Mouse (Mus musculus) heart, embryonic 15.5 days (tissue): ENCODE results near the gene Bmpr1b. TPM values are rescaled to one million over a fixed set of nuclear protein-coding genes. Genes with fewer than 3 reads are reported as not detected.

Source experiments
- ATAC-seq: fragments of 200-750 bp; cut with Nextera tagmentation; replicated peaks from 2 replicates; pipeline ENCODE4 v1.8.0; 2017; ENCODE audit warnings: low read depth, moderate TSS enrichment; ENCODE audit not compliant: insufficient number of reproducible peaks, insufficient read depth, low FRiP score
- H3K27ac ChIP-seq: fragments of 300-500 bp; sonication (generic); 2 replicates; pipeline ENCODE4 v1.5.1; 2015; ENCODE audit warnings: mild to moderate bottlenecking, inconsistent platforms
- H3K27me3 ChIP-seq: fragments of 300-500 bp; sonication (generic); 2 replicates; pipeline ENCODE4 v1.6.1; 2015; ENCODE audit warnings: inconsistent platforms
- H3K36me3 ChIP-seq: fragments of 300-500 bp; sonication (generic); 2 replicates; pipeline ENCODE4 v1.6.1; 2015; ENCODE audit warnings: mild to moderate bottlenecking, inconsistent platforms
- H3K4me1 ChIP-seq: fragments of 300-500 bp; sonication (generic); replicated peaks from 2 replicates; pipeline ENCODE4 v1.6.1; 2015; ENCODE audit warnings: inconsistent platforms
- H3K4me2 ChIP-seq: fragments of 300-500 bp; sonication (generic); 2 replicates; pipeline ENCODE4 v1.6.1; 2015; ENCODE audit warnings: inconsistent platforms, mild to moderate bottlenecking, moderate library complexity
- H3K4me3 ChIP-seq: fragments of 300-500 bp; sonication (generic); 2 replicates; pipeline ENCODE4 v1.5.1; 2015; ENCODE audit warnings: mild to moderate bottlenecking, inconsistent platforms
- H3K9ac ChIP-seq: fragments of 300-500 bp; sonication (generic); 2 replicates; pipeline ENCODE4 v1.6.1; 2015; ENCODE audit warnings: mild to moderate bottlenecking, inconsistent platforms
- H3K9me3 ChIP-seq: fragments of 300-500 bp; sonication (generic); replicated peaks from 2 replicates; pipeline ENCODE4 v1.6.1; 2016; ENCODE audit warnings: inconsistent platforms
- WGBS: fragments of 180-500 bp; shearing (Covaris S2); methylation state at CpG from one replicate; pipeline ENCODE4 v1.1.7; 2015; ENCODE audit warnings: mixed read lengths; 5-methylcytosine and 5-hydroxymethylcytosine counted together
- polyA plus RNA-seq: library from polyadenylated mRNA; unstranded; fragments of >200 nt; fragmentation: Nextera tagmentation; extraction: Ambion mirVana; gene quantifications from 2 replicates; pipeline ENCODE4 v1.2.1, GENCODE M21; 2015

Bmpr1b gene
- polyA plus RNA-seq, 1 experiment from 2014 or later = 0.59 TPM

DNA sequence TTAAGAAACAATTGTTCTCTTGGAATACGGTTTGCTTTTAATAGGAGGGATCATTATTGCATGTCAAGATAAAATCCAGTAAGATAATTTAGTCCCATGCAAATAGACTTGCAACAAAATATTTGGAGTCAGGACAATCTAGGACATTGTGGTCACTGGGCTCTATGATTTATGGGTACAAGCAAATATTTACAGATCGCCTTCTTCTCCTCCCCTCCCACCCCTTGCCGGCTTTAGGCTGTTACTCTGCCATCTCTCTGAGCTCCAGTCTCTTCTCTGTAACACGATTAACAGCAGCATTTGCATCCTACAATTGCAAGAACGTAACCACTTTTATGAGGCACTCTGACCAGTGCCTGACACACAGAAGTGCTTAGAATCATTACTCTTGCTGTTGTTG, 104.1 kb downstream of the Bmpr1b start:
- Histone ChIP-seq H3K27me3 (no peaks in the 10 kb centered on the region), H3K4me3 (no peak overlapping the region), H3K9me3 (no peaks in the 10 kb centered on the region), H3K4me1 (no peaks in the 10 kb centered on the region), H3K4me2 (no peak overlapping the region), H3K36me3 (no peaks in the 10 kb centered on the region), H3K9ac (no peak overlapping the region), H3K27ac (no peak overlapping the region)
- ATAC-seq = no peak
- WGBS = 73% methylated on average over 5 of the region's 5 CpGs

DNA sequence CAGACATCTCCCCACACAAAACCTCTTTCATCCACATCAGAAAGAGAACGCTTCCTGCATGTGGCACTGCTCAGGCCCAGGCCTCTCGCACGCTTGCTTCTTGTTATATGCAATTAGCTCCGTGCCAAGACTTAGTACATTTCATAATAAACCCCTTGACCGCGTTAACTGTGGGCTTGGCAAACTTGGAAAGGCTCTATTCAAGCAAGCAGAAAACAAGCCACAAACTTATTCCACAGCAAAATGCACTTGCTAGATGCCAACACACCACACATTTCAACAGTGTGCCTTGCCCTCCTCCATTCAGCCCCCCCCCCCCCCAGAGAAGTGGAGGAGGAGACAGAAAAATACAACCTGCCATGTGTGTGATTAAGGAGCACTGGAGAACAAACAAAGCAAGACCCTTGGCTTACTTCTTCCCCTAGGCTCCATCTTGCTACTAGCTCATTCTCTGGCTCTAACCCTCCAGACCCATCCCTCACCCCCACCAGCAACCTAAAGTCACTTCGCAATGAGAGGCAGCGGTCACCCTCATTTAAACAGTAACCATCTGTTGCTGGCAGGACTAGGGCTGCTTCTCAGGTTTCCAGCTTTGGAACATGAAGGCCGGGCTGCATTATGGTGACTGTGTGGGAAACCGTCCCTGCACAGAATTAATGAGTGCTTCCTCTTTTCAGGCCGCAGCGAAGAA, 105.5 kb downstream of the Bmpr1b start:
- Histone ChIP-seq H3K9me3 (no peaks in the 10 kb centered on the region), H3K9ac (no peak overlapping the region), H3K4me3 (no peak overlapping the region), H3K4me2 (no peak overlapping the region), H3K27me3 (no peaks in the 10 kb centered on the region), H3K27ac (no peak overlapping the region), H3K36me3 (no peaks in the 10 kb centered on the region), H3K4me1 (no peaks in the 10 kb centered on the region)
- WGBS = 62% methylated on average over 12 of the region's 12 CpGs
- ATAC-seq = no peak

DNA sequence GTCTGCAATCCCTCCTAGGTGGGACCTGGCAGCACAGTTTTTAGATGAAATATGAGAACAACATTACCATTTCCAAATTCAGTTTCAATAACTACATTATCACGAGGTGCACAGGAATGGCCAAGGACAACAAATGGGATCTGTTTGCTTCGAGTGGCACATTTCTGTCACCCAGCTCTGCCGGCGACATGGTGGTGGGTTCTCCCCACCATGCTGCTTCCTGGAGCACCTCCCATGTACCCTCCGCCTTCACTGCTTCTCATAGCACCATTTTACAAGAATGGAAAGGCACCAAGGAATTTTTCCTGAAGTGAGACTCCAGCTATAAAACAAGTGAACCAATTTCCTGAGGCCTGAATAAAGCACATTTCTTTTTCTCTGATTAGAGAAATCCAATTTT, 108.0 kb downstream of the Bmpr1b start:
- WGBS = 81% methylated on average over 5 of the region's 5 CpGs
- no peaks in the 10 kb centered on the region for H3K27me3 ChIP-seq

DNA sequence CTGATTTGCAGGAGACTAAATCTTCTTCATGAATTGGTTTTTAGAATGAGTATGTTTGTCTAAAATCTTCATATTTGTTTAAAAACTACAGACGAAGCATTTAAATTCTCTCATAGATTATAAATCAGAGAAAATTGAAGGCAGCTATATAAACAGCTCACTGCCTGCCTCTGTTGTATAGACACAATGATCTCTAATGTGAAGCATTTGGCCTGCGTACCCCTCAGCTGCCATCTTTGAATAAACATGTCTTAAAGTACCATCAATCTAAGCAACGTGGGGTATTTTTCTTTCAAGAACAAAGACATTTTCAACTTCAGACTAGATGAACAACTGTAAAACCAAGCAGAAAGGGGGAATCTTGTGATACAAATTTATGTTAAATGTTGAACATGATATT, 109.3 kb downstream of the Bmpr1b start:
- Histone ChIP-seq H3K9ac (no peak overlapping the region), H3K36me3 (no peaks in the 10 kb centered on the region), H3K9me3 (no peaks in the 10 kb centered on the region), H3K27ac (no peak overlapping the region), H3K4me3 (no peak overlapping the region), H3K27me3 (no peaks in the 10 kb centered on the region), H3K4me2 (no peak overlapping the region), H3K4me1 (no peaks in the 10 kb centered on the region)
- ATAC-seq = no peak
- WGBS = 69% methylated on average over 3 of the region's 3 CpGs

More for the DNA sequence above, 108.0 kb downstream of the Bmpr1b start:
- Histone ChIP-seq H3K9ac (no peak overlapping the region), H3K4me3 (no peak overlapping the region), H3K4me2 (no peak overlapping the region), H3K27ac (no peak overlapping the region), H3K9me3 (no peaks in the 10 kb centered on the region), H3K4me1 (no peaks in the 10 kb centered on the region), H3K36me3 (no peaks in the 10 kb centered on the region)
- ATAC-seq = no peak

DNA sequence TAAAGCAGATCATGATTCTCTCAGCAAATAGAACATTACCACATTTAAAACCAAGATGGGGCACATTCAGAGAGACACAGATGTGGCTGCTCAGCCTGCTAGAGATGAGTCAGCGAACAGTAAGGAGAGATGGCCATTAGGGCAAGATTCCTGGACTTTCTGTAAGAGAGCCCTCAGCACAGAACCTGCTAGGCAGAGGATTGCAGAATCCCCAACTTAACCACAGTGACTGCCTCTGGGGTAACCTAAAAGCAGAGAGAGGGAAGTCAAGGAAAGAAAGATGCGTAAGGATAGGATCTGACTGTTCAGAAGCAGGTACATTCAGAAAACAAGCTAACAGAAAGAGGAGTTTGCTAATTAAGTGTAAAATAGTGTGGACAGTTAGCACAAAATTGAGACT, 118.5 kb downstream of the Bmpr1b start:
- H3K9me3 ChIP-seq = no peaks in the 10 kb centered on the region
- H3K4me1 ChIP-seq = no peaks in the 10 kb centered on the region
- 88% methylated on average over 2 of the region's 2 CpGs for WGBS
- no peak overlapping the region for H3K4me2 ChIP-seq
- H3K36me3 ChIP-seq = no peaks in the 10 kb centered on the region
- no peak for ATAC-seq
- H3K9ac ChIP-seq = no peak overlapping the region
- no peak overlapping the region for H3K27ac ChIP-seq
- no peaks in the 10 kb centered on the region for H3K27me3 ChIP-seq
- H3K4me3 ChIP-seq = no peak overlapping the region

DNA sequence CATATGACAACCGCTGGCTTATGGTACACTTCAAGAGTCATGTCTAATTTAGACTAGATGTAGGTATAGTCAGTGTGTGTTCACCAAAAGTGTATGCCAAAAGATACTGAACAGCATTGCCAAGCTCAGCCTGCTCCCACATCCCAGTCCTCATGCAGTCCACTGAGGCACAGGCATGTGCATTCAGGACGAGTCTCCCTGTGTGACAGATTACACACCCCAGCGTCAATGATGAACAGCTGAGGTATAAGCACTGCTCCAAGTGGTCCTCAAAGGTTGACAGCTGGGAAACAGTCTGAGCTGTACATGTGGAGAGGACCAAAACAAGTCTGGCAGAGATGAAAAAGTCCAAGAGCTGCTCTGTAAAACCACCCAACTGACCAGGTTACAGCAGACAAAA, 119.6 kb downstream of the Bmpr1b start:
- no peak for ATAC-seq
- H3K4me3 ChIP-seq = no peak overlapping the region
- no peak overlapping the region for H3K9ac ChIP-seq
- no peaks in the 10 kb centered on the region for H3K9me3 ChIP-seq
- no peak overlapping the region for H3K27ac ChIP-seq
- no peaks in the 10 kb centered on the region for H3K36me3 ChIP-seq
- H3K4me1 ChIP-seq = no peaks in the 10 kb centered on the region
- no peak overlapping the region for H3K4me2 ChIP-seq
- 66% methylated on average over 3 of the region's 3 CpGs for WGBS
- no peaks in the 10 kb centered on the region for H3K27me3 ChIP-seq

DNA sequence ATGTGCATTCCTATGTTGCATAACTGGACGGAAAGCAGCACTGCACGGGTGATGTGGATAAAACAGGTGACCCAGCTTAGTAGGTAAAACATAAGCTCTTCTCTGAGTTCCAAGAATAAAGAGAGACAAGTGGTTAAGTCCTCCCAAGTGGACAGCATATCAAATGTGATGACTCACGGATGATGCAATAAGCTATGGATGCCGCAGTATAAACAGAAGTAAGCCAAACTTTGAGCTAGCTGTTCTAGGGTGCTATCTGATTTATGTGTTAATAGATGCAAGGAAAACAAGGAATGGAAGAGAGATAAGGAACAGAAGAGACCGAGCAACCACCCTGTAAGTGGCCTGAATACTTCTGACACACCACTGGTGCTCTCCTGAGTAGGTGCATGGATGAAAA, 120.1 kb downstream of the Bmpr1b start:
- ATAC-seq = no peak
- Histone ChIP-seq H3K9ac (no peak overlapping the region), H3K9me3 (no peaks in the 10 kb centered on the region), H3K27ac (no peak overlapping the region), H3K27me3 (no peaks in the 10 kb centered on the region), H3K4me1 (no peaks in the 10 kb centered on the region), H3K36me3 (no peaks in the 10 kb centered on the region), H3K4me2 (no peak overlapping the region), H3K4me3 (no peak overlapping the region)
- WGBS = 68% methylated on average over 5 of the region's 5 CpGs

DNA sequence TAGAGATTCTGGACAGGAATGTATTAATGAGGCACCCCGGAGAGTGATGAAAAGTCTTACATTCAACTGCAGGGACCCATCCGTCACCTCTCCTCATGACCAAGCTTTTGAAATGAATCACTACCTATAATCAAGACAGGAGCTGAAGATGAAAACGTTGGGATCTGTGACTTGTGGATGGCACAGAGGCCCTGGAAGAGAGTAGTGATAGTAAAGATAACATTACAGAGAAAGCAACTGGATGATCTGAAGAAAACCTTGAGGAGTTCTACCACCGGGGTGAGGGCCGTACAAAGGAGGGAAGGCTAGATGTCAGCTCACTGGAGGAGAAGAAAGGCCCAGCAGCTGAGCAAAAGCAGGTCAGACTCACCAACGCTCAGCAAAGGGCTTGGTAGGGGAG, 120.7 kb downstream of the Bmpr1b start:
- H3K9me3 ChIP-seq = no peaks in the 10 kb centered on the region
- no peaks in the 10 kb centered on the region for H3K4me1 ChIP-seq
- no peak for ATAC-seq
- no peak overlapping the region for H3K9ac ChIP-seq
- H3K4me3 ChIP-seq = no peak overlapping the region
- 48% methylated on average over 6 of the region's 6 CpGs for WGBS
- no peaks in the 10 kb centered on the region for H3K27me3 ChIP-seq
- H3K27ac ChIP-seq = no peak overlapping the region
- H3K4me2 ChIP-seq = no peak overlapping the region
- H3K36me3 ChIP-seq = no peaks in the 10 kb centered on the region

DNA sequence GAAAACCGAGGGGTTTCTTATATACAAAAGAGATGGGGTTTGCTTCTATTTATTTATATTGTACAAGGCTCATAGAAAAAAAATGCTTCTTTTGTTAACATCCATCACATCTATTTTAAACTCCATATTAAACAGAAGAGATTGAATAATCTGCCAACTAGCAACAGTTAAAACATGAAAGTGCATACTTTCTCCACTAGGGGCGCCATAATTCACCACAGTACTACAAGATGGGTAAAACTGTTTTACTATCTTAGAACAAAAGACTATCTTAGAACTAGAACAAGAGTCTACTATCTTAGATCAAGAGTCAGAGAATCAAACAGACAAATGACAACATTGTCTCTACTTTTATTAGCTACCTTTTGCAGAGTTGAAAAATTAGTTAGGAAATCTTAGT, 125.8 kb downstream of the Bmpr1b start:
- Histone ChIP-seq H3K9me3 (no peaks in the 10 kb centered on the region), H3K4me1 (no peaks in the 10 kb centered on the region), H3K9ac (no peak overlapping the region), H3K4me2 (no peak overlapping the region), H3K4me3 (no peak overlapping the region), H3K27ac (no peak overlapping the region), H3K27me3 (no peaks in the 10 kb centered on the region), H3K36me3 (no peaks in the 10 kb centered on the region)
- WGBS = 39% methylated on average over 2 of the region's 2 CpGs
- ATAC-seq = no peak

DNA sequence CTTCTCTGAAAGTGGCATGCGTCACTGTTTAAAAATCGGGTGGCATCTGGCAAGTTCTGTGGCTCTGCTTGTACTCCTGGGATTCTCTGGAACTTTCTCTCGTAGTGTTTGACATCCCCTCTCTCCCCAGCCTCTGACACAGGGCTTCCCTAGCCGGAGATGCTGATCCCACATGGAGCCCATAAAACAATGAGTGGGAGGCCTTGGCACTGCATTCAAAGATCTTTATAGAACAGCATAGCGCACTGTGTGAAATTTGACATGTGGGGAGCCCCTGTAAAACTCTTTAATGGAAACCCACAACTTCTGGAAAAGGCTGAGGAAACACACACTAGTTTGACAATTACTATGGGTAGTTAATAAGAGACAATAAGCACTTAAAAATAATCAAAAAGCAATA, 126.2 kb downstream of the Bmpr1b start:
- no peak overlapping the region for H3K9ac ChIP-seq
- no peaks in the 10 kb centered on the region for H3K9me3 ChIP-seq
- no peaks in the 10 kb centered on the region for H3K36me3 ChIP-seq
- no peaks in the 10 kb centered on the region for H3K27me3 ChIP-seq
- no peak overlapping the region for H3K4me3 ChIP-seq
- H3K27ac ChIP-seq = no peak overlapping the region
- WGBS = 83% methylated on average over 5 of the region's 5 CpGs
- no peak for ATAC-seq
- H3K4me2 ChIP-seq = no peak overlapping the region
- no peaks in the 10 kb centered on the region for H3K4me1 ChIP-seq

DNA sequence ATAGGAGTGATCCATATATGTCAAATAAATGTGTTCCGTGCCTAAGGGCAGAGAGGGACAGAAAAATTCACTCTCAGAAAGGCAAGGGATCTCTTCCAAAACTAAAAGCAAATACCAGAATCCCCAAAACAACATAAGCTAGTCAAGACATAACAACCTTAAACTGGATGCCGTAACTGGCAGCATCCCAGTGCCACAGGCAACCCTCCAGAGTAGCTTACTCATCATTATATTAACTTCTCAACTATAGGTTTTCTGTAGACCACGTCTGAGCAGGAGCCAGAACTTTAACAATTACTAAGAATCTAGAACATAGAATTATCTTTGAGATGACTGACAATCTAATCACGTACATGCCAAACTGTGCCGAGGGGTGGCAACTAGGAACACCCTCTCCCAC, 128.9 kb downstream of the Bmpr1b start:
- H3K4me2 ChIP-seq = no peak overlapping the region
- H3K9ac ChIP-seq = no peak overlapping the region
- H3K27me3 ChIP-seq = no peaks in the 10 kb centered on the region
- no peaks in the 10 kb centered on the region for H3K9me3 ChIP-seq
- H3K36me3 ChIP-seq = no peaks in the 10 kb centered on the region
- no peak overlapping the region for H3K27ac ChIP-seq
- 74% methylated on average over 5 of the region's 5 CpGs for WGBS
- no peak for ATAC-seq
- no peaks in the 10 kb centered on the region for H3K4me1 ChIP-seq
- no peak overlapping the region for H3K4me3 ChIP-seq

DNA sequence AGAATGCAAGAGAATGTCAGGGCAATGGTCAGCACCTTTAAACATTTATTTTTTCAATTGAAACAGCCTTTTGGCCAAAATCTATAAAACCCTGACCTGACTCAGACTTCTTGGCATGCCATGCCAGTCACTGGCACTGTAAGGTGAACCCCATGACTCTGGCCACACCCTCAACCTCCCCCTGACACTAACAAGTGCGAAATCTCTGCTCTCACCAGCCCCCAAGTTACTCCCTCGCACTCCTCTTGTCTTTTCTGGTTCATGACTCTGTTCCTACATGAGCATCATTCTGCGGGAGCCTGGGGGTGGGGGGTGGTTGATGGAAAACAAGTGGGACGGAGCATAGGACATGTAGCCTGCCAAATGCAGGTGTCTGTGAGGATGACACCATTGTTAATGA, 135.1 kb downstream of the Bmpr1b start:
- no peak overlapping the region for H3K9ac ChIP-seq
- no peak for ATAC-seq
- no peak overlapping the region for H3K27ac ChIP-seq
- no peaks in the 10 kb centered on the region for H3K9me3 ChIP-seq
- WGBS = 54% methylated on average over 4 of the region's 4 CpGs
- no peak overlapping the region for H3K4me2 ChIP-seq
- H3K36me3 ChIP-seq = no peaks in the 10 kb centered on the region
- H3K4me3 ChIP-seq = no peak overlapping the region
- H3K27me3 ChIP-seq = no peaks in the 10 kb centered on the region
- H3K4me1 ChIP-seq = no peaks in the 10 kb centered on the region
